Comparison of ENCODE assay signal across 9 mouse cellular contexts in the genomic region with DNA sequence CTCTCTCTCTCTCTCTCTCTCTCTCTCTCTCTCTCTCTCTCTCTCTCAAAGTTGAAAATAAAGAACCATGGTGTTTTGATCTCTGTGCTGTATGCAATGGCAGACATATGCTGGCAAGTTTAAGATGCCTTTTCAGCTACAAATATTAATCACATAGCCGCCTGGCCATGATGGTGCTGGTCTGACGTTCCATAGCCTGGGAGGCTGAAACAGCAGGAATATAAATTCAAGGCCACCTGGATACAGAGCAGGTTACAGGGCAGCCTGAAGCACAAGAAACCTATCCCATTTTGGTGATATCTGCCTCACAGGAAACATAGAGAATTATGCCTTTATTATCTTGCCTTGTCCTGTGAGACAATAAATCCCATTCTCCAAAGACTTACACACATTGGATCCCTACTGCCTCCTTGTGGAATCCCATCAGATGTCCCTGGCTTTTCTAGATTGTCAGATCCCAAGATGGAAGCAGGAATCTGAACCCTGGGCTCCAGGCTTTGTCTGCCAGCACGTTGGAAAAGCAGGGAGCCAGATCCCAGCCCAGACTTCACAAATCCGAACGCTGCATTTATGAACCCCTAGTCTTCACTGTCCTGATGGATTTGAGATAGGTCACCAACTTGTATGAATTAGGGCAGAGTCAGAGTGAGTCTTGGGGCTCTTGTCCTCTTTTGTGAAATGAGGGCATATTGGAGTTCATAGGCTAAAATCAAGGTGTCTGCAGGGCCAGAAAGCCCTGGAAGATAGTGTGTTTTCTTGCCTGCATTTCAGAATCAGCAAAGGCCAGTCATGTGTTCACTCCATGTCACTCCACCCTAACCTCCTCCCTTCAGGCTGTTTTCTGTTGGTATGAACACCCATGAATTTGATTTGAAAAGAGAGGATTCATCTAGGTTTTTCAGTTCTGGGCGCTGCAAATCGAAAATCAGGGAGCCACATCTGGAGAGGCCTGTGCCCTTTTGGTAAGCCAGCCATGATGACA. TPM values are rescaled to one million over a fixed set of nuclear protein-coding genes. Genes with fewer than 3 reads are reported as not detected.
A peak's percentile ranks its signal among the peaks of the same experiment; 100 is the strongest.
DNase-seq lines count a peak whose midpoint lies in the region; ATAC-seq and TF ChIP-seq lines count a peak whose summit lies in the region.
"Had no signal": no experiment of that assay in that cellular context is flagged by ENCODE, and none has a peak within 500 bp of the region (broad histone marks: within the 10 kb centered on the region; RNA-seq: fewer than 3 reads in every experiment).

No protein-coding gene starts in this region.

- no peaks in the 10 kb centered on the region for H3K27me3 ChIP-seq in heart, embryonic 15.5 days
- H3K27me3 ChIP-seq in spleen, adult 2 months (ENCODE audit: control insufficient read depth, insufficient read depth, low read length): no peaks in the 10 kb centered on the region
- no peaks in the 10 kb centered on the region for H3K27me3 ChIP-seq in limb, embryonic 15.5 days
- H3K27me3 ChIP-seq: forebrain, embryonic 12.5 days had no signal

- WGBS in heart, embryonic 15.5 days: 78% methylated on average over 7 of the region's 7 CpGs
- 66% methylated on average over 7 of the region's 7 CpGs for WGBS in spleen, adult 2 months
- WGBS in limb, embryonic 15.5 days: 70% methylated on average over 7 of the region's 7 CpGs

- no peak for DNase-seq in heart, adult 9 months (ENCODE audit: low spot score in 2 of 2)
- no peak for DNase-seq in spleen, adult 2 months (ENCODE audit: low read depth in 1 of 2, low spot score in 2 of 2)
- no peak for DNase-seq in spleen, adult 12 weeks (ENCODE audit: low spot score)
- no peak for DNase-seq in cerebellum, adult 11-12 months
- no peak for DNase-seq in adrenal gland, postnatal 36 days

- H3K4me3 ChIP-seq in heart, embryonic 15.5 days: no peak overlapping the region
- no peak overlapping the region for H3K4me3 ChIP-seq in spleen, adult 2 months (ENCODE audit: extremely low read depth, insufficient read depth, insufficient read length)
- no peak overlapping the region for H3K4me3 ChIP-seq in limb, embryonic 15.5 days
- H3K4me3 ChIP-seq: forebrain, embryonic 12.5 days had no signal

- no peak for TF ChIP-seq POLR2A in spleen, adult 2 months (IDR thresholded peaks at IDR 0.05; ENCODE audit: low read depth, low read length)

- no peak for ATAC-seq in heart, embryonic 15.5 days (replicated peaks; ENCODE audit: insufficient number of reproducible peaks, insufficient read depth, low FRiP score, low read depth)
- no peak for ATAC-seq in limb, embryonic 15.5 days (ENCODE audit: insufficient number of reproducible peaks, low FRiP score, low TSS enrichment, low read depth)
- ATAC-seq in erythroblast, adult 5-6 weeks (replicated peaks; ENCODE audit: low FRiP score, poor library complexity, severe bottlenecking): no peak

- H3K4me2 ChIP-seq in heart, embryonic 15.5 days: peak overlapping the region; percentile 51; the same call in 1 of the 2 replicates
- 0 out of 2 replicates have a peak overlapping the region, but pooled peaks have one; percentile 19 for H3K4me2 ChIP-seq in limb, embryonic 15.5 days
- H3K4me2 ChIP-seq: forebrain, embryonic 12.5 days had no signal

- H3K36me3 ChIP-seq in heart, embryonic 15.5 days: no peaks in the 10 kb centered on the region
- no peaks in the 10 kb centered on the region for H3K36me3 ChIP-seq in spleen, adult 2 months (ENCODE audit: control insufficient read depth, insufficient read depth, low read length)
- no peaks in the 10 kb centered on the region for H3K36me3 ChIP-seq in limb, embryonic 15.5 days
- H3K36me3 ChIP-seq: forebrain, embryonic 12.5 days had no signal

- H3K4me1 ChIP-seq in heart, embryonic 15.5 days (replicated peaks): 0 out of 2 replicates have a peak, but pooled peaks cover 2% of the 10 kb centered on the region
- H3K4me1 ChIP-seq in spleen, adult 2 months (ENCODE audit: control insufficient read depth, insufficient read depth, insufficient read length): peaks cover 29% of the 10 kb centered on the region; the same call in 1 of the 2 replicates
- peaks cover 17% of the 10 kb centered on the region; the same call in 1 of the 2 replicates for H3K4me1 ChIP-seq in limb, embryonic 15.5 days

- no peak overlapping the region for H3K27ac ChIP-seq in heart, embryonic 15.5 days
- H3K27ac ChIP-seq in spleen, adult 2 months (ENCODE audit: insufficient read depth, low read length): peak overlapping the region; percentile 90
- no peak overlapping the region for H3K27ac ChIP-seq in limb, embryonic 15.5 days
- H3K27ac ChIP-seq: forebrain, embryonic 12.5 days had no signal

- no peaks in the 10 kb centered on the region for H3K9me3 ChIP-seq in heart, embryonic 15.5 days (replicated peaks)
- H3K9me3 ChIP-seq in limb, embryonic 15.5 days: no peaks in the 10 kb centered on the region
- H3K9me3 ChIP-seq: forebrain, embryonic 12.5 days had no signal

- no peak overlapping the region for H3K9ac ChIP-seq in heart, embryonic 15.5 days
- no peak overlapping the region for H3K9ac ChIP-seq in limb, embryonic 15.5 days
- H3K9ac ChIP-seq: forebrain, embryonic 12.5 days had no signal

- no peak for TF ChIP-seq CTCF in spleen, adult 2 months (IDR thresholded peaks at IDR 0.05; ENCODE audit: extremely low read depth, insufficient read depth, insufficient read length, insufficient replicate concordance)

RNA-seq across cellular contexts. Expression of gene Rcbtb2, which starts 5.1 kb away (rescaled TPM):
- 62.0 and 68.1 TPM in 2 replicates for polyA plus RNA-seq in heart, embryonic 15.5 days (2015; fragmentation: Nextera tagmentation; extraction: Ambion mirVana)
- 14.4 and 17.5 TPM in 2 replicates for polyA plus RNA-seq in spleen, adult 2 months (2012; rRNA removed)
- 90.1 and 91.6 TPM in 2 replicates for polyA plus RNA-seq in limb, embryonic 15.5 days (2015; fragmentation: Nextera tagmentation; extraction: Ambion mirVana)
- 10 to 100 TPM; 32.2 to 37.1 TPM for total RNA-seq in adrenal gland, postnatal 36 days (2021)
- total RNA-seq in erythroblast, adult 5-6 weeks (2015; ENCODE audit: low replicate concordance): 8.8 and 10.4 TPM in 2 replicates
- 10.7 and 12.4 TPM in 2 replicates for total RNA-seq in erythroblast, adult 5-6 weeks (2017; ENCODE audit: low replicate concordance)
